Mouse (Mus musculus) heart, embryonic 11.5 days (tissue): ENCODE results near the gene Olig1. TPM values are rescaled to one million over a fixed set of nuclear protein-coding genes. Genes with fewer than 3 reads are reported as not detected.
A peak's percentile ranks its signal among the peaks of the same experiment; 100 is the strongest.

Experiments
- ATAC-seq: fragments of 200-750 bp; cut with Nextera tagmentation; replicated peaks from 2 replicates; pipeline ENCODE4 v1.8.0; 2017; ENCODE audit warnings: moderate library complexity; ENCODE audit not compliant: insufficient number of reproducible peaks, low FRiP score, low TSS enrichment
- H3K27ac ChIP-seq: fragments of 300-500 bp; sonication (generic); 2 replicates; pipeline ENCODE4 v1.5.1; 2014; ENCODE audit warnings: mild to moderate bottlenecking, low read depth, low read length
- H3K27me3 ChIP-seq: fragments of 300-500 bp; sonication (generic); 2 replicates; pipeline ENCODE4 v1.6.1; 2014; ENCODE audit warnings: mild to moderate bottlenecking, low read length, mixed read lengths; ENCODE audit not compliant: control insufficient read depth, insufficient read depth
- H3K36me3 ChIP-seq: fragments of 300-500 bp; sonication (generic); 2 replicates; pipeline ENCODE4 v1.6.1; 2014; ENCODE audit warnings: mild to moderate bottlenecking, low read length, moderate library complexity, mixed read lengths; ENCODE audit not compliant: control insufficient read depth, insufficient read depth
- H3K4me1 ChIP-seq: fragments of 300-500 bp; sonication (generic); 2 replicates; pipeline ENCODE4 v1.6.1; 2014; ENCODE audit warnings: low read length; ENCODE audit not compliant: control insufficient read depth, insufficient read depth
- H3K4me2 ChIP-seq: fragments of 300-500 bp; sonication (generic); 2 replicates; pipeline ENCODE4 v1.6.1; 2014; ENCODE audit warnings: mild to moderate bottlenecking, moderate library complexity
- H3K4me3 ChIP-seq: fragments of 300-500 bp; sonication (generic); 2 replicates; pipeline ENCODE4 v1.5.1; 2014; ENCODE audit warnings: low read depth, low read length
- H3K9ac ChIP-seq: fragments of 300-500 bp; sonication (generic); 2 replicates; pipeline ENCODE4 v1.6.1; 2014; ENCODE audit warnings: mild to moderate bottlenecking, low read depth, low read length, moderate library complexity
- H3K9me3 ChIP-seq: fragments of 300-500 bp; sonication (generic); replicated peaks from 2 replicates; pipeline ENCODE4 v1.6.1; 2016; ENCODE audit warnings: low read length; ENCODE audit not compliant: control insufficient read depth
- WGBS: fragments of 180-500 bp; shearing (Covaris S2); extraction: QIAGEN DNeasy Blood & Tissue Kit; methylation state at CpG from one replicate; pipeline ENCODE4 v1.1.7; 2014; ENCODE audit not compliant: insufficient replicate concordance; 5-methylcytosine and 5-hydroxymethylcytosine counted together
- polyA plus RNA-seq: library from polyadenylated mRNA; unstranded; fragments of >200 nt; fragmentation: Nextera tagmentation; extraction: Ambion mirVana; gene quantifications from 2 replicates; pipeline ENCODE4 v1.2.1, GENCODE M21; 2014

The Olig1 gene
- polyA plus RNA-seq, 1 experiment from 2014 or later: not detected

DNA sequence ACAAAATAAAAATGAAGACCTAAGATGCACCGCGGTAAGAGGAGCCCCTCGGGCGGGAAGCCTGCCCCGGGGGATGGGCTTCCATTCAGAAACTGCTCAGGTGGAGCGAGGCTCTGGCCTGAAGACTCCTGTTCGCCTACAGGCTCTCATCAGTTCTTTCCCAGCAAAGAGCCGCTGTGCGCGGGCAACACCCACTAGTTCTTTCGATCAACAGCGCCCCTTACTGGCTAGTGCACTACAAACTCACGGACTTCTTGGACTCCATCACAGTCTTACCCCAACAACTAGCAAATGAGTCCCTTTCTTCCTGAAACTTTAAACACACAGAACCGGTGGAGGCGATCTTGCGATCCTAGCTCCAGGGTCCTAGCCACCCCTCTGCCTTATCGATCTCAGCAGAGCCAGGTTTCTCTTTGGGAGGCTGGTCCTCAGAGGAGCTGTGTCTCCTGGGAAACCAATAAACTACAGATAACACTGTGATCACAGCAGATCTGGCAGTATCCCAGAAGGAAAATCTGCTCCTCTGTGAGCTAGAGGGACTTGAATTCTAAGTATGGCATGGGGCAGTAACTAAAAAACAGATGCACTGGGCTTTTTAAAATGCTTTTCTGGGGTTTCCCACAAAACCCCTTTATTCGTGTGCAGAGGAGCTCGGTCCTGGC is 44.7 kb downstream of the Olig1 start:
- 6% methylated on average over 19 of the region's 19 CpGs for WGBS

DNA sequence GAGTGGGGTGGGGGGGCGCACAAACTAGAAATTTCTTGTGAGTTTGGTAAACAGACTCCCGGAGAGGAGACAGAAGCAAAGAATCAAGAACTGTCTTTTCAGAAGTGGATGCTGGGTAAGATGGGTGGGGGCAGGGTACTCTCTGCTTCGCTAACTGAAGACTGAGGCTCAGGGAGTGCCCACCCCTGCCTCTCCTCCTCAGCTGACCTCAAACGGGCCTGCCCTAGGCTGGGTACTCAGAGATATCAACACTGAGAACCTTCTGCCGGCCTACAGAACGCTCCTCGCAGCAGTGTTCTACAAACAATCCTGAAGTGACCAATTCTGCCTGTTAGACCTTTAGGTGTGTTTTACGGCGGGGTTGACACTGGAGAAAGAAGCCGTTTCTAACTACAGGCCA is 50.6 kb downstream of the Olig1 start:
- Histone ChIP-seq H3K27me3 (peaks cover 7% of the 10 kb centered on the region; the same call in 1 of the 2 replicates), H3K36me3 (no peaks in the 10 kb centered on the region), H3K4me2 (no peak overlapping the region), H3K27ac (no peak overlapping the region), H3K9ac (no peak overlapping the region), H3K4me3 (no peak overlapping the region), H3K9me3 (no peaks in the 10 kb centered on the region), H3K4me1 (no peaks in the 10 kb centered on the region)
- 56% methylated on average over 10 of the region's 10 CpGs for WGBS
- no peak for ATAC-seq

More for the DNA sequence above, 44.7 kb downstream of the Olig1 start:
- Histone ChIP-seq H3K4me3 (no peak overlapping the region), H3K9me3 (no peaks in the 10 kb centered on the region), H3K36me3 (no peaks in the 10 kb centered on the region), H3K4me2 (peak overlapping the region; percentile 36), H3K4me1 (no peaks in the 10 kb centered on the region), H3K27me3 (peaks cover 19% of the 10 kb centered on the region), H3K27ac (no peak overlapping the region), H3K9ac (no peak overlapping the region)
- ATAC-seq: no peak

DNA sequence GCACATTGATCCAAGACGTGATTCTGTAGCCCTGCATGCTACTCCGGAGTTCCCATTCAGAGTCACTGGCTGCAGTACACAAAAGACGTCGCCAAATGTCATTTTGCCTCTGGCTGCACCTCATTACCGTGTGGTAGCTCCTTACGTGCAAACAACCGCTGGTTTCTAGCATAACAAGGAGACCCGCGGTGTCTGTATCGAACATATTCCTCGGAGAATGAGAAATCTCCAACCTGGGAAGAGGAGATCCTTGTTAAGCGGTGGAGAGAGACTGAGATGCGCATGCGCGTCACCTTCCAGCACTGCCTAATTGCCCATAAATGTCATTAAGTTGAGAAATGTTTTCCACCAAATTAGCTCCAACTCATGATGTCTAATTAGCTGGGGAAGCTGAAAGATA is 51.0 kb downstream of the Olig1 start:
- WGBS: 71% methylated on average over 15 of the region's 15 CpGs
- ATAC-seq: no peak
- Histone ChIP-seq H3K9me3 (no peaks in the 10 kb centered on the region), H3K4me3 (no peak overlapping the region), H3K27ac (no peak overlapping the region), H3K4me1 (no peaks in the 10 kb centered on the region), H3K9ac (no peak overlapping the region), H3K4me2 (no peak overlapping the region), H3K27me3 (peaks cover 7% of the 10 kb centered on the region; the same call in 1 of the 2 replicates), H3K36me3 (no peaks in the 10 kb centered on the region)

Other genes starting within 250 kb of the Olig1 start
- gene Paxbp1, start 225.2 kb upstream of the Olig1 start, polyA plus RNA-seq: 55.5 and 56.4 TPM in 2 replicates
- gene 4932438H23Rik, start 174.7 kb upstream of the Olig1 start, polyA plus RNA-seq: 0.13 TPM in 1 of 2 replicates, not detected in the other
- 0.06 TPM in 1 of 2 replicates, not detected in the other for gene Olig2, start 44.3 kb upstream of the Olig1 start, polyA plus RNA-seq
- gene Ifnar2, start 103.0 kb downstream of the Olig1 start, polyA plus RNA-seq: 53.9 and 55.6 TPM in 2 replicates
- gene Gm21970, start 121.9 kb downstream of the Olig1 start, polyA plus RNA-seq: not detected in 2 replicates
- 38.6 and 46.9 TPM in 2 replicates for gene Il10rb, start 136.4 kb downstream of the Olig1 start, polyA plus RNA-seq
- 37.1 and 38.6 TPM in 2 replicates for gene Ifnar1, start 215.5 kb downstream of the Olig1 start, polyA plus RNA-seq